Mouse (Mus musculus) adrenal gland, adult 8-10 months (tissue): Measurements from ENCODE around the gene Anapc15-ps. TPM values are rescaled to one million over a fixed set of nuclear protein-coding genes. Genes with fewer than 3 reads are reported as not detected.
A peak's percentile ranks its signal among the peaks of the same experiment; 100 is the strongest.

Source experiments
- DNase-seq: peaks from one replicate; pipeline ENCODE4 v3.0.0; 2022
- total RNA-seq, 4 experiments: library from RNA; stranded (reverse); gene quantifications; 2 replicates each; pipeline ENCODE4 v1.2.4; 2022

The Anapc15-ps gene
- total RNA-seq, 4 experiments from 2014 or later = 1.1 TPM; not detected in 3

- no peak for DNase-seq
Observed at GRCm38 (mm10) chr10:95628338-95628737, 44.9 kb downstream of the Anapc15-ps start.

- peak; percentile 49 for DNase-seq
Observed at GRCm38 (mm10) chr10:95627381-95627780, 45.9 kb downstream of the Anapc15-ps start.

- no peak for DNase-seq
Observed at GRCm38 (mm10) chr10:95625300-95625699, 48.0 kb downstream of the Anapc15-ps start.

GRCm38 (mm10) chr10:95624007-95624406 is 49.2 kb downstream of the Anapc15-ps start:
- DNase-seq = no peak

GRCm38 (mm10) chr10:95623518-95623905 is 49.7 kb downstream of the Anapc15-ps start:
- no peak for DNase-seq

Other genes starting within 250 kb of the Anapc15-ps start
- gene Mrpl42, start 171.5 kb downstream of the Anapc15-ps start, total RNA-seq = 10 to 100 TPM; 80.4 to 93.6 (median 88.5) TPM
- gene Ube2n, start 158.3 kb downstream of the Anapc15-ps start, total RNA-seq = 100 to 1,000 TPM; 129 to 155 (median 138) TPM
- gene Nudt4, start 109.3 kb downstream of the Anapc15-ps start, total RNA-seq = 100 to 1,000 TPM in 3 of 4 experiments, 10 to 100 TPM in 1; 94.5 to 230 (median 162) TPM
- not detected for gene Gm33543, start 169.5 kb upstream of the Anapc15-ps start, total RNA-seq